Mouse (Mus musculus) activated CD4-positive, CD25-positive, alpha-beta regulatory T cell, adult 4 months (primary cell): ENCODE measurements around the gene Tbx21. TPM values are rescaled to one million over a fixed set of nuclear protein-coding genes. Genes with fewer than 3 reads are reported as not detected.

Experiments
- ATAC-seq: one replicate; pipeline ENCODE4 v1.8.0; 2017
- polyA plus RNA-seq, 2 experiments: library from polyadenylated mRNA; unstranded; fragments of 100-300 nt; shearing (Covaris generic); gene quantifications; one replicate each; pipeline ENCODE4 v1.2.1; 2017

Gene Tbx21
- polyA plus RNA-seq, 2 experiments from 2014 or later: 4.5 to 5.6 TPM

GRCm38 (mm10) chr11:97082977-97083376, 32.2 kb downstream of the Tbx21 start:
- no peak for ATAC-seq

GRCm38 (mm10) chr11:97080291-97080690, 34.8 kb downstream of the Tbx21 start:
- ATAC-seq: no peak

DNA sequence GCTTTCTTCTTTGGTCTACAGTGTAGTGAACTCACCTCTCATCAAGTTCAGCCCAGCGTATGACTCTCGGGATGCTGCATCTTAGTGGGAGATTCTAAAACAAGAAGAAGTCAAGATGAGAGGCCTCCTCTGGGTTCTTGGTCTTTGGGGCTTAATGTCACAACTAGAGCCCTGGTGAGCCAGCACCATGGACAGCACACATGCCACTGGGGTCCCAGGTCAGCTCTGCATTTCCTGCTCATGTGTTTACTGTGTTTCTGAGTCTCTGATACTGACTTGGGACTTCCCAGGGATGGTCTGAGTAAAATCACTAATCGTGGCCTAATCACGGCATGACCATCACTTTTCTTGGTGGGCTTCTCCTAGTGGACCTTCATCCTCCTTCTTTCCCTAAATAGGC, 36.4 kb downstream of the Tbx21 start:
- ATAC-seq: no peak

DNA sequence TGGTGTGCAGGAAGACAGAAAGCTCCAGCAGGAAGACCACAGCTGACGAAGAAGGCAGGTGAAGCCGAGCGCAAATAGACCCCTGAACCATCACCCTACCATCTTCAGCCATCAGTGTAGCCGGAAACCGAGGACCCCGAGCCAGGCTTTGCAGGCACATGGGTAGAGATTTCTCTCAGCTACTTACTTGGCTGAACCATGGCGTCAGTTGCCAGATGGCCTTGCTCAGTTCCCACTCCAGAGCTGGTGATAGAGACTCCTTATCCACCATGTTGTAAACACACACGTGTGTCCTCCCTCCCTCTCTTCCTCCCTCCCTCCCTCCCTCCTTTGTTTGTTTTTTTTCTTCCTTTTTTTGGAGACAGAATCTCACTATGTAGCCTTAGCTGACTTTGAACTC, 40.9 kb downstream of the Tbx21 start:
- ATAC-seq: no peak

DNA sequence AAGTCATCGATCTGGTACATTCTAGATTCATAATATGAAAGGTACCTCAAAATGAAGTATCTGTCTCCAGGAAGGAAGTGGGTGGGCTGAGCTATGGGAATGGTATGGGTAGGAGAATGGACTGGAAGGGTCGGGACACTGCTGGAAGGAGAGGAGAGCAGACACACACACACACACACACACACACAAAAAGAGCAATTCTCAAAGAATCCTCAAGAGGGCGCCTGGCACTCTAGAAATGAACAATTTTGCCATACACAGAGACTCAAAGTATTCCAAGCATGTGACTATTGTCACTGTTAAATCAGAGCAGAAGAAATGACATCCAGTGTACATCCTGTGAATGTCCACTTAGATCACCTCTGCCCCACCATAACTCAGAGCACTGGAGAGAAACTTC, 42.6 kb downstream of the Tbx21 start:
- ATAC-seq: no peak

DNA sequence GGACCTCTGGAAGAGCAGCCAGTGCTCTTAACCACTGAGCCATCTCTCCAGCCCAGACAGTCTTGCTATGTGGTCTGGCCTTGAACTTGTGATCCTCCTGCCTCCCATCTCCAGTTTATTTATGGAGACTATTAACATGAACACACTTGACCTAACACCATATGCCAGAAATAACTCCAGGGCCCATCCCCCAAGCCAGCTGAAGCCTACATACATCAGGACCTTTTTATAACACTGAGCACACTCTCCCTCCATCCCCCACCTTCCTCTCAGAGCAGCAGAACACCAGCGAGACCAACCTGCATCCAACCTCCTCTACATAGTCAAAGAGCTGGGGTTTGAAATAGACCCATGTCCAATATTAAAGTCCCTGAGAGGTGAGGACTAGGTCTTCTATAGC, 44.0 kb downstream of the Tbx21 start:
- no peak for ATAC-seq

DNA sequence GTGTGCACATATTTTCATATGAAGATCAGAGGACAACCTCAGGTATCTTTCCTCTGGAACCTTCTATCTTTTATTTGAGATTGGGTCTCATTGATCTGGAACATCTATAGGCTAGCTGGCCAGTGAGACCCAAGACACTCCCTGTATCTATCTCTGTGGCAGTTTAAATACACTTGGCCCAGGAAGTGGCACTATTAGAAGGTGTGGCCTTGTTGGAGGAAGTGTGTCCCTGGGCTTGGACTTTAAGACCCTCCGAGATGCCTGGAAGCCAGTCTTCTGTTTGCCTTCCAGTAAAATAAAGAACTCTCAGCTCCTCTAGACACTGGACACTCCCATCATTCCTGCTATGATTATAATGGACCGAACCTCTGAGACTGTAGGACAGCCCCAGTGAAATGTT, 45.4 kb downstream of the Tbx21 start:
- no peak for ATAC-seq

- no peak for ATAC-seq
Observed at GRCm38 (mm10) chr11:97069333-97069732, 45.8 kb downstream of the Tbx21 start.

DNA sequence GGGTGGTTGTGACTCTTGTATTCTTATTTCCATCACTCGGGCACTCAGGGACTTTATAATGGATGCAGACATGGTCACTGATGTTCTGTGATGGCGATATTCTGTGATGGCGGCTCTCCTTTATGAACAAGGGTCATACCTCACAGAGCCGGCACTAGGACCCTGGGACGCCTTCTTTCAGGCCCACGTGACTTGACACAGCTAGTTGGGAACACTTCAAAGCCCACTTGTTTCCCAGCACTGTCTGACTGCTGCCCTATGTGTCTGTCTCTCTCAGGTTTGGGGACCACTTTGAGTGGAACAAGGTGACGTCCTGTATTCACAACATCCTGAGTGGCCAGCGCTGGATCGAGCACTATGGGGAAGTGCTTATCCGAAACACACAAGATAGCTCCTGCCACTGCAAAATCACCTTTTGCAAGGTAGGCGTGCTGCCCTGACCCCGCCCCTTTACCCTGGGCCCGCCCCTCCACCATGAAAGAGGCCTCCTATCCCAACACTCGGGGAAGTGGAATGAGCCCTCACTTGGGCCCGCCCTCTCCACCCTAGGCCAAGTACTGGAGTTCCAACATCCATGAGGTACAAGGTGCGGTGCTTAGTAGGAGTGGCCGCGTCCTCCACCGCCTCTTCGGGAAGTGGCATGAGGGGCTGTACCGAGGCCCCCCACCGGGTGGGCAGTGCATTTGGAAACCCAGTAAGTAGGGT, 48.3 kb downstream of the Tbx21 start:
- no peak for ATAC-seq

DNA sequence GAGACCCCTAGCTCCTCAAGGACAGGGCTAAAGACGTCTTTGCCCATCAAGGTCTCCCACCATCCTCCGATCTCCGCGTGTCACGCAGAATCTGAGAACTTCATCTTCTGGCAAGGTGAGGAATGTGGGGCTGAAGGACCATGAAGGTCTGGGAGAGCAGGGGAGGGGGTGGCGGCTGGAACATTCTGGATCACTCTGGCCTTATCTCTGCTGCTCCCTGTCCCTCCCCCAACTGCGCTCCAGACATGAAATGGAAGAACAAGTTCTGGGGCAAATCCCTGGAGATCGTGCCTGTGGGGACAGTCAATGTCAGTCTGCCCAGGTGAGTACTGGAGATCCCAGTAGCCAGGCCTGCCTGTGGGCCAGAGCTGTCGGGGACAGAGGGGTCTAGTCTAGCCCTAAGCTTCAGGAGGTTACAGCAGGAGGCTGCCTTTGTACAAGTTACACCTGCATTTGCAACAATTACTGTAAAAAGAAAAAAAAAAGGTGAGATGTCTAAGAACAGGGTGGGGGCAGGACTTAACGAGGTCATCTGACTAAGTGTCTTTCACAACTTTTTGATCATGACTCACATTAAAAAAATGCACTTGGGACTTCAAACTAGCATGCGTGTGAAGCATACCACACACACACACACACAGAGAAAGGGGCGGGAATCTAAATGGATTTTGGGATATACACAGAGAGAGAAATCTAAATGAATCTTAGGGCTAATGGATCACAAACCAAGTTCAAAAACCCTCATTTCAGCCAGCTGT, 49.4 kb downstream of the Tbx21 start:
- no peak for ATAC-seq

DNA sequence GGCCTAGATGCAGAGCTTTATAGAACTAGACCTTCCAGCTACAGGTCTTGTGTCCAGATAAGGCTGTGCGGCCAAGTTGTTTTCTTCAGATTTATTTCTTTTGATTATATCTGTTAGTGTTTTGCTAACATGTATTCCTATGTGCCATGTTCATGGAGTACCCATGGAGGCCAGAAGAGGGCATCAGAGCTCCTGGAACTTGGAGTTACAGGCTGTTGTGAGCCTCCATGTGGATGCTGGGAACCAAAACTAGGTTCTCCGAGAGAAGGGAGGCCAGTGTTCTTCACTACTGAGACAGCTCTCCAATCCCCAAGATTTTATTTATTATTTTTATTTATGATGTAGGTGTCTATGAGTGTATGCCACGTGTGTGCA, 51.2 kb downstream of the Tbx21 start:
- ATAC-seq: no peak

DNA sequence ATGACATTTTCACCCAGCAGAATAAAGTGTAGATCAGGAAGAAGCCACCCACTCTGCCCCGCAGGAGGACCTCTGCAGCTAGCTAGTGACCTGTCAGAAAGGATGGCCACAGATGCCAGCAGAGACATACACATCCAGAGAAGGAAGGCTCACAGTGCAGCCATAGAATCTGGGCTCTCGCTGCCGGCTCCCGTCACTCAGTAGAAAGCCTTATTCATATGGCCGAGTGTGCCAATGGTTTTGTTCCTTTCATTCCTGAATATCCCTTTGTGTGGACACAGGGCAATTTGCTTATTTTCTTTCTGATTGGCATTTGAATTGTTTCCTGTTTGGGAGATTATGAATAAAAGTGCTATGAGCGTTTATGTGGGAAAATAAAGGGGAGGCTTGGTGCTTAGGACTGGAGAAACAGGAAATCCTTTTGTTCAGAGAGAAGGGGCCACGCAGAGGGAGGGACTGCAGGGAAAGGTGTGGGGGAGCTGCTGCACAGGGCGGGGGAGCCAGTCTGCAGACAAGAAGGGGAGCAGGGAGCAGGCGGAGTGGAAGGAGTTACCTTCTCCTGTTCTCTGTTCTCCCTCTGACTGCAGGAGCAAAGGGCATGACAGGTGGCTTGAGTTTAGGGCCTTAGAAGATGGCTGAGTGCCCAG, 51.7 kb downstream of the Tbx21 start:
- ATAC-seq: no peak

DNA sequence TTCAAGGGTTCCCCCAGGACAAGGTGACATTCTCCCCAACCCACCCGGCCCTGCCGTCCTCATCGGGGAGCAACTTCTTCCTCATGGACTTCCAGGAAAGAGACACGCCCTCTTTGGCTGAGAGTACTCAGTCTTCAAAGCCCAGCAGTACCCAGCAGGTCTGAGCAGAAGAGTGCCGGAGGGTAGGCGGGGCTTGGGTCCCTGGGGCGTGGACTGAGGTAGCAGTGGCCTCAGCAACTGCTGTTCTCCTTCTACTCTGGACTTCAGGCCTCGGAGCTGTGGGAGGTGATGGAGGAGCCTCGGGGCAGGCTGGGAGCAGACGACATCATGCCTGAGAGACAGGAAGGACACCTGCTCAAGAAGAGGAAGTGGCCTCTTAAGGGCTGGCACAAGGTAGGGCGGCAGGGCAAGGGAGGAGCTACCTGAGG, 62.9 kb downstream of the Tbx21 start:
- no peak for ATAC-seq

- ATAC-seq: no peak
Observed at GRCm38 (mm10) chr11:97050944-97051586, 64.1 kb downstream of the Tbx21 start.

DNA sequence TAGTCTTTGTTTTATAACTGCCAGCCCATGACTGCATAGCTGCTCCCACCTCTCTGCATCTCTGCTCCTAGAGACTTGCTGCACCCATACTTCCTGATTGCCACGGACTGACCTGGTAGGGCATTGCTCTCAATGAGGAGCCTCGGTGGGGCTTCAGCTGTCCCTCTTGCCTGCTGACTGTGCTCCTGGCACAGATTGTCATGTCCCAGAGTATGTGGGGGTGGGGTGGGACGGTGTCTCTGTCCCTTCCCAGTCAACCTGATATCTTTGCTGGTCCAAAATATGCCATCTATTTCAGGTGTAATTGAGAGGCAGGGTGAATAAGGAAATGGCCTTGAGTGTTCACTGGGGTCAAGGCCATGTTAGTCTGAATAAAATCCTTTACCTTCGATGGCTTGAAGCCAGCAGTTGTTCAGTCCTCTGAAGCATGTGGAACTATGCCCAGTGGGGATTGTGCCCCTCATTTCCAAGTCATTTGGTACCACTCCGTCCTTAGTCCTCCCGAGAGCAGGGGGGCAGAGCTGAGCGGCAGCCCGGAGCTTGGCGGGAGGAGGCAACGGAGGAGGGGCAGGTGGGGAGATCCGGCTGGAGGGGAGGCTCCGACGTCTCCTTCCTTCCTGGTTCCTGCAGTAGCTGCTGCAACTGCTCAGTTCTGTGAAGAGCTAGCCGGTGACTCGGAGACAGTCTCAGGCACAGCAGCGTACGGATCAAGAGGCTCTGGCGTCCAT, 64.8 kb downstream of the Tbx21 start, which contains the start of gene Osbpl7:
TSS of gene Osbpl7 (plus strand) at position 413 of the 728 bp plus-strand sequence.
- peak; percentile 90 for ATAC-seq

GRCm38 (mm10) chr11:97049492-97050085, 65.5 kb downstream of the Tbx21 start:
- no peak for ATAC-seq

DNA sequence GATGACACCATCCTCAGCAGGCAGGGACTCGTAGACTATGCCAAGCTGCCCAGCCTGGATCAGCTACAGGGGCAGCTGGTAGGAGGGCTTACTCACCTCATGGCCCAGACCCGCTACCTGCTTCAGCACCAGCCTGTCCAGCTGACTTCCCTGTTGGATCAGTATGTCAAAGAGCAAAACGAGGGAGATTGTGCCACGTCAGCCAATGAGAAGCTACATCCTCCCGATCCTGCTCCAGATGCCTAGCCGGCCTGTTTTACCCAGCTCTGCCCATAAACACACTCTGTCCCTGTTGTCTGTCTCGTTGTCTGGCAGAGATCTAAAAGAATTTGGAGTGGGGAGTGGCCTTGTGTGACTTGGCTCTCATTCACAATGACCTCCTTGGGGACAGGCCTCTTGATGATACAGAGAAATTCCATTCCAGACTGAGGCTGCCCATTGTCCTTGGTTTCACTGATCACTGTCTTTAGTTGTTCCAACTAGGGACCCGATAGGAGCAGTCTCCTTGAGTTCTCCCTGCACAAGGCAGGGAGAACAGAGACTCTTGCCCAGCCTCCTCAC, 67.0 kb downstream of the Tbx21 start:
- ATAC-seq: no peak
